Mouse (Mus musculus): ENCODE measurements at regions not wholly inside any gene's neighbourhood (a gene's known extent, or its start where the extent isn't known, plus 50 kb on each side); places are given as distances from the start of the nearest gene placed in this dataset.

GRCm38 (mm10) chr1:79056676-79057262, 240.2 kb downstream of the Kcne4 start:
- DNase-seq (ENCODE audit: low spot score), result no peak
- 57% methylated on average over 1 of the region's 1 CpGs for WGBS

GRCm38 (mm10) chr1:79080231-79080630, 263.7 kb downstream of the Kcne4 start:
- no peaks in the 10 kb centered on the region for H3K9me3 ChIP-seq (ENCODE audit: control insufficient read depth, low read length)
- no peaks in the 10 kb centered on the region for H3K27me3 ChIP-seq (replicated peaks; ENCODE audit: control insufficient read depth, insufficient read depth, low read length)
- no peak overlapping the region for H3K4me2 ChIP-seq (ENCODE audit: low read depth, low read length)
- H3K4me1 ChIP-seq (ENCODE audit: control insufficient read depth, insufficient read depth, low read length), result no peaks in the 10 kb centered on the region
- 41% methylated on average over 1 of the region's 1 CpGs for WGBS
- H3K36me3 ChIP-seq (ENCODE audit: control insufficient read depth, insufficient read depth, low read length), result no peaks in the 10 kb centered on the region
- H3K4me3 ChIP-seq (ENCODE audit: low read depth, low read length), result no peak overlapping the region
- no peak for ATAC-seq (ENCODE audit: low read depth)
- H3K27ac ChIP-seq (replicated peaks; ENCODE audit: low read depth, low read length), result no peak overlapping the region
- DNase-seq (ENCODE audit: low spot score), result peak; percentile 39
- no peak overlapping the region for H3K9ac ChIP-seq (ENCODE audit: low read depth, low read length)

More at GRCm38 (mm10) chr1:79056676-79057262, 240.2 kb downstream of the Kcne4 start:
- no peak overlapping the region for H3K9ac ChIP-seq (ENCODE audit: low read depth, low read length)
- H3K27me3 ChIP-seq (replicated peaks; ENCODE audit: control insufficient read depth, insufficient read depth, low read length), result no peaks in the 10 kb centered on the region
- ATAC-seq (ENCODE audit: low read depth), result no peak
- no peak overlapping the region for H3K4me3 ChIP-seq (ENCODE audit: low read depth, low read length)
- no peak overlapping the region for H3K27ac ChIP-seq (replicated peaks; ENCODE audit: low read depth, low read length)
- no peaks in the 10 kb centered on the region for H3K4me1 ChIP-seq (ENCODE audit: control insufficient read depth, insufficient read depth, low read length)
- H3K36me3 ChIP-seq (ENCODE audit: control insufficient read depth, insufficient read depth, low read length), result no peaks in the 10 kb centered on the region
- no peaks in the 10 kb centered on the region for H3K9me3 ChIP-seq (ENCODE audit: control insufficient read depth, low read length)
- H3K4me2 ChIP-seq (ENCODE audit: low read depth, low read length), result no peak overlapping the region
